In the genomic region with DNA sequence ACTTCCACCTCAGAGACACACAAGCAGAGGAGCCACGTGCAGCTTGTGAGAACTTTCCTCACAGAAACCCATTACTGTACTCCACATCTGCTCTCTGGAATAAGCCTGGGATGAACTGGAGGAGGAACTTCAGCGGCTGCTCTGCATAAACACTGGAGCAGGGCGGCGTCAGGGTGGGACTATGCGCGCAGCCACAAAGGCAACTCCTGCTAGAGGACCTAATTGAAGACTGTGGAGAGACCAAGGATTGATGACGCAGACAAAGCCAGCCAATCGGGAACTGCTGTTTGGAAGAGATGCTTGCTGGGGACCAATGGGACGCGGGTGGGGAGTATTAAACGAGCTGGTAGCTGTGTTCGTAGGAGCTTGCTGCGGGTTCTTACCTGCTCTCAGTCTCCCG, we compare ENCODE assay signal across 15 mouse cellular contexts.
"Had no signal": no experiment of that assay in that cellular context is flagged by ENCODE, and none has a peak within 500 bp of the region (broad histone marks: within the 10 kb centered on the region; RNA-seq: fewer than 3 reads in every experiment).

No protein-coding gene starts in this region.

- H3K4me3 ChIP-seq: kidney, embryonic 15.5 days; left cerebral cortex, adult 2 months; limb, embryonic 12.5 days; liver, embryonic 15.5 days; midbrain, embryonic 13.5 days; neural tube, embryonic 13.5 days; stomach, embryonic 15.5 days had no signal

- H3K27me3 ChIP-seq: kidney, embryonic 15.5 days; limb, embryonic 12.5 days; liver, embryonic 15.5 days; midbrain, embryonic 13.5 days; neural tube, embryonic 13.5 days; stomach, embryonic 15.5 days had no signal

- ATAC-seq: lung, postnatal 0 days; midbrain, embryonic 13.5 days had no signal

- H3K4me1 ChIP-seq: limb, embryonic 12.5 days; liver, embryonic 15.5 days; stomach, embryonic 15.5 days had no signal

- H3K36me3 ChIP-seq: kidney, embryonic 15.5 days; limb, embryonic 12.5 days; liver, embryonic 15.5 days; midbrain, embryonic 13.5 days; neural tube, embryonic 13.5 days; stomach, embryonic 15.5 days had no signal

- H3K27ac ChIP-seq: kidney, embryonic 15.5 days; left cerebral cortex, adult 2 months; limb, embryonic 12.5 days; liver, embryonic 15.5 days; midbrain, embryonic 13.5 days; neural tube, embryonic 13.5 days; stomach, embryonic 15.5 days had no signal

- H3K4me2 ChIP-seq: kidney, embryonic 15.5 days; limb, embryonic 12.5 days; liver, embryonic 15.5 days; midbrain, embryonic 13.5 days; neural tube, embryonic 13.5 days; stomach, embryonic 15.5 days had no signal

- H3K9ac ChIP-seq: kidney, embryonic 15.5 days; limb, embryonic 12.5 days; liver, embryonic 15.5 days; midbrain, embryonic 13.5 days; neural tube, embryonic 13.5 days; stomach, embryonic 15.5 days had no signal

- DNase-seq: kidney, adult 18-20 months; kidney, postnatal 14 days; lung, adult 2 months; lung, postnatal 36 days; retina, postnatal 1 day; right cerebral cortex, postnatal 4 days; thymus, postnatal 4 days had no signal

- H3K9me3 ChIP-seq: kidney, embryonic 15.5 days; limb, embryonic 12.5 days; liver, embryonic 15.5 days; midbrain, embryonic 13.5 days; neural tube, embryonic 13.5 days; stomach, embryonic 15.5 days had no signal
